Mouse (Mus musculus): ENCODE results near the gene Itga9.

Gene Itga9

DNA sequence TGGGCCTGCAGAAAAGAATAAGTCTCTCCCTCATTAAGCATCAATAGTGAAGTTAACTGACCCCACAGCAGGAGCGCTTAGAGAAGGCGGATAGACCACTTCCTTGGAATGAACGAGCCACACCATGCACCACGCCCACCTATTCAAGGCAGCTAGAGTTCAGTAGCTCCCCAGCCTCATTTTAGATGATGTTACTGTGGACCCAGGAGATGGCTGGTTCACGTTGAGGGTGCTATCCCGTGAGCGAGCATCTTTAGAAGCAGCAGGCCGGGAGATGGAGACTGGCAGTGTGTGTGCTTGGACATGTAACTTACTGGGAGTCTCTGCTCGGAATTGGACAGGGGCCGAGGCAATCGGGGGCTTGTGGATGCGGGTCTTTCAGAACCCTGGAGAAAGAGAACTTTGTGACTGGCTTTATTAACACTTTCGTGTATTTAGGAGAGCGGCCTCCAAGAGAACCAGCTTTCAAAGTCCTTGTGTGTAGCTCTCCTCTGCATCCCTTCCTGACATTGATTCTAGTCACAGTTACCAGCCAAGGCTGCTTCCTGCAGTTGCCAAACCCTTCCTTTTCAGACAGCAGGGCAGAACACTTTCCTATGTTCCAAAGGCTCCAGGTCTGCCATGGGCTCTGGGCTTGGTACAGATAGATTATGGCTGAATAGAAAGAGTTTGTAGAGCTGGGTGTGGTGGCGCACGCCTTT lies 1.4 kb downstream of the Itga9 start:
- DNase-seq, result no peak

DNA sequence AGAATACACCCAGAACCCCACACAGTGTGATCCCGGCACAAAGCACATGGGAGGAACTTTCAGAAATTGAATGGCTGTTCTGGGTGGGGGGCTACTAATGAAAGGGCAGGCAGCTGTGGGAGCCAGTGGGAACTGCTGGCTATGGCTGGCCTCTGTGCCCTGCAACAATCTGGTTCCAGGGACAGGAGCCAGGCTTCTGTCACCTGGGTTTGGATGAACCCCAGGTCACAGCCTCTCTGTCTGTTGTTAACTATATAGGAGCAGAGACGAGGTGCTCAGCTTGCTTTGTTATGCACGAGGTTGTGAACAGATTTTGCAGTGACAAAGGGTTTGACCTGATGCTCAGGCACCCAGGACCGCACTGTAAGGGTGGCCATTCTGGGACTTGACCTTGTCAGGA lies 2.1 kb downstream of the Itga9 start:
- no peak for DNase-seq

DNA sequence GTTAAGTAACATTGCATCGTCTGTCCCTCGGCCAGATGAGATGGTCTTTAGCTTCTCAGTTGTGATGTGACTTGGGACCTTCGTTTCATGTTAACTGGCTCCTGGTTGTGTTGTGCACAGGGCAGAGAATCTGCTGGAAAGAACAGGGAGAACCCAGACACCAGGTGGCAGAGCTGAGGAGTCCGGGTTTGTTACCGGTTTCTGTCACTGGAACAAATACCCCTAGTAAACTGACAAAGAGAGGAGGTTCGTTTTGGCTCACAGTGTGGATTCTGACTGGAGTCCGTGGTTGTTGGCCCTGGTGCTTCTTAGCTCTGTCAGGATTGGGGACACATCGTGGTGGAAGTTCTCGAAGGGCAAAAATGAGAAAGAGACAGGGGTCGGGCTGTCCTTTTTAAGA lies 3.6 kb downstream of the Itga9 start:
- DNase-seq, result no peak

DNA sequence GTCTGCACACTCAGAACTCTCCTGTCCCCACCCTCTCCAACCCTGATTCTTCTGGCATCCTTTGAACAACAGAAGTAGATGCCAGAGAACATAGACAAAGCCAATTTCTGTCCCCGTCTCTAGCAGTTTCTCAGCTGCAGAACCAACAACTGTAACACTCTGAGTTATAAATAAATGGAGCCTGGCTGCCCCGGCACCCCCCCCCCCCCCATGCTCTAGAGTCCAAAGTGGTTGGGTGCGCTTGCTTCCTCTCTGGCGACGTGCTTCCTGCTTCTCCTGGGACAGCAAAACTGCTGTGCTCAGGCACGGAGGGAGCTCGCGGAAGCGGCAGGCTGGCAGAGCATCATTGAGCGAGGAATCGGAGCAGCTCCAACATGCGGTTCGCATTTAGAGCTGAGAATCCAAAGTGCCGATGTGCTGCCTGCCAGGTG lies 4.6 kb downstream of the Itga9 start:
- DNase-seq, result peak; percentile 56

DNA sequence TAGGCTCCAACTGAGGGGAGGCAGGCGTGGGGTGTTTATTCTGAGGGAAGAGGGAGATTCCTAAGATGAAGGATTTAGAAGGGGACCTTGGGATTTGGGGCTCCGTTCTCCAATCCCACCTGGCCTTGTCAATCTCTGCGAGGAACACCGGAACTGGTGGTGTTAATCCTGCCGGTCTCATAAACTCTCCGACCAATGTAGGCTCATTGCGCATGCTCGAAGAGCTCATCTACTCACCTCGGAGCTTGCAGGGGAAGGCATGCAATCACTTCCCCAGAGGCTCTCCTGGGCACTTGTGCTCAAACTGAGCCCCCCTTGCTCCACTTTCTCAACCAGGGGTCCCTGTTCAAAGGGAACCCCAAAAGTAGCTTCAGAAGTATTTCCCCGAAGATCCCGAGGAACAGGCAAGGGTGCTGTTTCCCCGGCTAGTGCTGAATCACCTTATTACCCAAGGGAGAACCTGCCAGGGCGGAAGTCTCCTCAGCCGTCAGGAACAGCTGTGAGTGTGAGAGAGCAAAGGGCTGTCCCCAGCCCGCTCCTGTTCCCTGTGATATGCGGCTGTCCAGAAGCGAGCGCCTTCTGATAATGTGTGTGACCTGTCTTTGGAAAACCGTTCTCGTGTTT lies 5.6 kb downstream of the Itga9 start:
- DNase-seq, result no peak

DNA sequence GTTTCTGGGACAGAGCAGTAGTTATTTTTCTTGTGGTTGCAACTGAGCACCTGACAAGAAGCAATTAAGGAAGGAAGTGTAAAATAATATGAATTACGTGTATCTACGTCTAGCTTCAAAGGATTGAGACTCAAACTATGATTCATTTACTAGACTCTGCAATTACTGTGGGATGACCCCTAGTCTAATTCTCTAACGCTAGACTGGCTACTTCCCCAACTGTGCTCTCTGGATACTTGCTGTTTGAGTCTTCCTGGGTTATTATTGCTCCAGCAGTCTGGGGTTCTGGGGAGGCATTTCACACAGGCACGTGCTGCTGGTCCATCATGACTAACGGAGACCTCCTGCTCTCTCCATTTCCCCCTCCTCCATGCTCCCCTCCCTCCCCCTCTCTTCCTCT lies 10.7 kb downstream of the Itga9 start:
- DNase-seq, result no peak

DNA sequence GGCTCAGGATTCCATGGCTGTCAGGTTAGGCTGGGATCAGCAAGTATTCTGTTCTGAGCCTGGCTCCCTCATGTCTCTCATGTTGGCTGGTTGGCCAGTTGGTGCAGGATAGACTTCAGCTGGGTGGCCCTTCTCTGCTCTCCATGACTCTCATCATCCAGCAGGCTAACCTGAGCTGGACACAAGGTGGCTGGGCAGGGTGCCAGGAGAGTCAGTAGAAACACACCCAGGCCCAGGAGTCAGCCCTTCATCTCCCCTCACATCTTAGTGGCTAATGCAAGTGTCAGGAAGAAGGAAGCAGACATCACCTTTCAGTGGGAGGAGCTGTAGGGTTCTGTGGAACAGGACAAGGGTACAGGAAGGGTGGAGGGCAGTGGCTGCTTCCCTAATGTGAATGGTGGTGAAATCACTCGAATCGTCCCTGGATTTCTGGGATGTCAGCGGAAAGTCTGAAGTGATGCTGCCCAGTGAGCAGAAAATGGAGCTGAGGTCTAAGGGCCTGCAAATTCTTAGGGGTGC lies 12.3 kb downstream of the Itga9 start:
- no peak for DNase-seq

DNA sequence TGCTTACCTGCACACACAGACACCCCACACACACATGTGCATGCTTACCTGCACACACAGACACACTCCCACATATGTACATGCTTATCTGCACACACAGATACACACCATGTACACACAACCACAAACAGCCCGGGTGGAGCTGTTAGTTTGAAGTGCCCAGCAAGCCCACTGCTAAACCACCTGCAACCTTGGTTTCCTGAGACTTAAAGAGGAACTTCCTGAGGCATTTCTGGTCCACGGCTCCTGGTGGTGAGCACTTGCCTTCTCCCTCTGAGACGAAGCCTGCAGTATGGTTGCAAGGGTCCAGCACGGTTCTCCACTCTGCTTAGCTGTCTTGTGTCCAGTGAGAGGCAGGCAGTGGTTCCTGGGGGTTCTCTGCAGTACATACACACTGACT lies 14.3 kb downstream of the Itga9 start:
- no peak for DNase-seq

DNA sequence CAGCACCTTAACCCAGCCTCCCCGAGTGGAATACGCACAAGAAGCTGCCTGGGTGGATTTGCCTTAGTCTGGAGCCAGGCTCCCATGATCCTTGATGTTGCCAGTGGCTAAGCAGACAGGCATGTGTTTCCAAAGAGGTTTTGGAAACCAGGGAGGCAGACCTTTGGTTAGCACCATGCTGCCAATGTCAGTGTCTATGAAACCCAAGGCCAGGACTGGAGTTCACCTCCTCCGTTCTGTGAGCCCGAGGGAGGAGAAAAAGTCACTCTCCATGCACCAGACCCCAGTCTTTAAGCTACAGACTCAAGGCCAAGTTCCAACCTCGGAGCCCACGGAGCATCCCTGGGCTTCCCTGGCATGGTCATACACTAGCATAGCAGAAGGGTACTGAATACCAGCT lies 15.2 kb downstream of the Itga9 start:
- DNase-seq, result no peak

DNA sequence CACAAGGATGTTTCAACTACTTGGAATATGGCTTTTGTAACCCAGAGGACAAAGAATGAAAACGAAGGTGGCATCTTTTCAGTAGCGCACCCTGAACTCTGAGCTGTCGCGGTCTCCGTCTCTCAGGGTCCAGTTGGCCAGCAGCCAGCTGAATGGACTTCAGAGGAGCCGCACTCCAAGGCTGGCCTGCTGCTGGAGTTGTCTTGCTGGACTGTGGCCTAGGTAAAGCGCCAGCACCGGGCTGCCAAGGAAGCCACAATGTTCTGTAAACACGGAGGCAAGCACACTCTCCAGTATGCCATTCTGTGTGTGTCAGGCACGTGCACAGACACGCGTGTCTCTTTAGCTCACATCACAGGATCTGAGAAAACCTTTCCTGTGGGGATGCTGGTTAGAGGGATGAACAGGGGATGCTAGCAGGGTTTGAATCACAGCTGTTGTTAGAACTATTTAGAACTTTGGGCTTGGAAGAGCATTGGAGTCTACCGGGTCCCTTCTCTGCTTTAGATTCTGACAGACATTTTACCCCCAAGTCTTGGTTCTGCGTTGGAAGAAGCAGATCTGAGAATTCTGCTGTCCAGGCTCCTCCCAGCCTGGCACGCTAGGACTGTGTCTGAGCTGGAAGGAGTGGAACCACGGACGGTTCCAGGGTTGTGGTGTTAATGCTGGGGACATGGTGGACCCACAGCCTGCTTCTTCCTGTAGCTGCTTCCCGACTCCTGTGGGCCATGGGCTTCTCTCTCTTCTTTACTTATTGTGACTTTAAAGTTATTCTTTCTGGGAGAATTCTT lies 16.1 kb downstream of the Itga9 start:
- DNase-seq, result peak; percentile 79

DNA sequence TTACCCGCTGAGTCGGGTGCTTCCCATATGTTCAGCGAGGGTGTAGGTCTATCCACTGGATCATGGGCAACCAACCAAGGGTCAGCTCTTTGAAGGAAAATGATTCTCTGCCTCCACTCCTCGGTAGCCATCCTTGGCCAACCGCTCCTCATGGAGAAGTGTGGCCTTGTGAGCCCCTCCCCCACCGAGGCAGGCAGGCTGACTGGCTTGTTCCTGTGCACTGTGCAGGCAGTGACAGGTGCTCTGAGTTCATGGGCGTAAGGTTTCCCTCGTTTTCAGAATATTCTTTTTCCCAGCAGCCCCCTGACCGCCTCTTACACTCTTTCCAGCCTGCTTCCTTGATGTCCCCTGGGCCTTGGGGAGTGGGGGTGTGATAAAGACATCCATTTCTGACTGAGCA lies 17.0 kb downstream of the Itga9 start:
- no peak for DNase-seq

DNA sequence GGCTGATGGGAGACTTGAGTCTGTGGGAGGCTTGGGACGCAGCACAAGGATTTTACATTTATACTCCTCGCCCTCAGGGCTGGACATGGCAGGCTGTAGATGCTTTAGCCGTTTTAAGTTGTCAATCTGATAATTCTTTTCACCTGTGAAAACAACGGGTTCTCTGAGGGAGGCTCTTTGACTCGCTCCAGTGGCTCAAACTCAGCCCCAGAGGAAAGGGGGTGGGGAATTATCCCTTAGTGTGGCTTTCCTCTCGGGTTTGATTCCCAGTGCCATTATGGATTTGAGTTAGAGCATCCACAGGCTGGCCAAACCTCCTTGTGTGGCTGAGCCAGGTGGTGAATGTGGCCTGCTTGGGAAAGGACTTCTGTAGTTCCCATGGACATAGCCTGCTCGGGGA lies 17.7 kb downstream of the Itga9 start:
- no peak for DNase-seq

DNA sequence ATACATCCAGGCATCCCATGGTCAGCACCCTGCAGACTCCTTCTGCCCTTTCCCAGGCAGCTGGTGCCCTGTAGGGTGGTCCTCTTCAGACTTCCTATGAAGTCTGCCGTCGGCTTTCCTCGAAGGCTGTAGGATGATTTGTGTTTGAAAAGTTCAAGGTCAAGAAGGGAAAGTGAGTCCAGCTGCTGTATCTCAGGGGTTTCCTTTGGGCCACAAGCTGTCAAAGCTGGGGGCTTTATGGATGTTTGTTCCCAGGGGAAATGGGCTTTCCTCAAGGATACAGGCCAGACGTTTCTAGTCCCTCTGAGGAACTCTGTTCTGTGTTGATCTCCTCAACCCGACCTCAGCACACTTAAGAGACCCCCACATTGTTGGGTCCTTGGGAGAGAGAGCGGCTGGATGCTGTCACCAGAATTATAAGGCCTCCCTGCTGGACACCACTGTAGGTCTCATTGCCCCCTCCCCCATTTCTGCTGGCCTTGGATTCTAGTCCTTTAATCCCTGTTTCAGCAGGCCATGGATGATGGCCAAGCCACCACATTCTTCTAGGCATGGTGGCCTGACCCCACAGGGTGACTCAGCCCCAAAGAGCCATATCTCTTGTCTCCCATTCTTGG lies 23.4 kb downstream of the Itga9 start:
- DNase-seq, result peak; percentile 66

DNA sequence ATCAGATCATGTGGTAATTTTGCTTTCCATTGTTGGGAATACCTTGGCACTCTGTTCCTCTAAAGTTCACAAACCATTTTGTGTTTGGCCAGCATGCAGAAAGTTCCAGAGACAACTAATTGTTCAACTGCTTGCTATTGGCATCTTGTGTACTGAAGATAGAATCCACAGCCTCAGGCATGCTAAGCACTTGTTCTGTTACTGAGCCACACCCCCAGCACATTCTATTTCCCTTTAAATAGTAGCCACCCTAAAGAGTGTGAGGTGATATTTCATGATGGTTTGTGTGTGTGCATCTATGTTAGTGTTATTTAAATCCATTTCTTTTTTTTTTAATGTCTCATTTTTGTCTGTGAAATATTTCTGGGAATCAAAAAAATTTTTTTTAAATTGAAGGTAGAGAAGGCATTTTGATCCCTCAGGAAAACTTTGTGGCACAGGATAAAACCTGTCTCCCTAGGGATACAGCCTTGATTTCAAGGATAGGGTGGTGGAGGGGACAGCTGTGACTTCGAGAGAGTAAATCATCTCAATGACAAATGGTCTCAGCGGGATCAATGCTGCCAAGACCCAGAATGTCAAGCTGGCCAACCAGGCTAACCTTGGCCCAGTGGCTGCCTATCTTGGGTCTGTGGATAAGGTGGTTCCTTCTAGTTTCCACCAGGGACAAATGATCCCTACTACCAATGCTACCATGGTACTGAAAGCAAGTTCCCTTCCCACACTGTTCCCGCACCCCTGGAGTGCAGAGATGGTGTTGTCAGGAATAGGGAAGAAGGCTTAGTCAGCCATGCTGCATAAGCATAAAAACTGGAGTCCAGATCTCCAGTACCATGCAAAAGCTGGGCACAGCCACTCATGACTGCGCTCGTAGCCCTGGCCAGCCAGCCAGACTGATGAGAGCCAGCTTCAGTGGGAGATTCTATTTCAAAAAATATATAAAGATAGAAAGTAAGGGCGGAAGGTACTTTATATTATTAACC lies 25.6 kb downstream of the Itga9 start:
- no peak for DNase-seq

DNA sequence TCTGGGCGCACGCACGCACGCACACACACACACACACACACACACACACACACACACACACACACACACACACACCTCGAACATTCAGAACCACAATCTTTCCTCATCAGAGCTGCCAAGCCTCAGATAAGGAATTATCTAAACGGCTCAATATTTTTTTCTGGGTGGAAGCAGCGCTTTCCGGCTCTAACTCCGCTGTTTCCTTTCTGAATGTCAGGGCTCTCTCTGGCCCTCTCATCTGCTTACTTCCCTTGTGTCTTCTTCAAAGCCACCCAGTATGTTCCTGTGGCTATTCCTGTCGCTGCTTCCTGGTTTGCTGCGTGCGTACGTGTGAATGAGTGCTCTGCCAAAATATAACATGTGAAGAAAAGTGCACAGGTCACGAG lies 26.3 kb downstream of the Itga9 start:
- DNase-seq, result peak; percentile 52

DNA sequence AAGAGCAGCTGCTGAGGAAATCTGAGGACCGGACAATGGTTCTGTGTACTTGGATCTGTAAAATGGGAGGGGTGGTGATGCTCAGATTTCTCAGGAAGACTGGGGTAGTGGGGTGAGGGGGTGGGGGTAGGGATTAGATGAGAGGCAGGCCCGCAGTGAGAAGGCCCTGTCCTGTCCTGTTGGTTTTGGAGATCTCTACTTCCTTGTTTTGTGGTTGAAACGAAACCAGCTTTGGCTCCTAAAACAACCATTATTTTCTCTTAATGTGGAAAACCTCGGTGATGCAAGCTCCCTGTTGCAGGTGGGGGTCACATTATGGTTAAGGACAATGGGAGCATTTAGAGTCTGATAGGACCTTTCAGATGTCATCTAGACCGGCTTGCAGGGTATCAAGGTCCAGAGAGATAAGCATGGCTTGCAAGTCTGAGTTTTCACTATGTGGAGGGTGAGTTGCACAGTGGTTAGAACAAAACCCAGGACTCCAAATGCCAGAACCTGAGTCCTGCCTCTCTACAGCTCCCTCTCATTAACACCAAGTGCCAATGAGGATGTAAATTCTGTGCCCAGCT lies 32.2 kb downstream of the Itga9 start:
- no peak for DNase-seq

DNA sequence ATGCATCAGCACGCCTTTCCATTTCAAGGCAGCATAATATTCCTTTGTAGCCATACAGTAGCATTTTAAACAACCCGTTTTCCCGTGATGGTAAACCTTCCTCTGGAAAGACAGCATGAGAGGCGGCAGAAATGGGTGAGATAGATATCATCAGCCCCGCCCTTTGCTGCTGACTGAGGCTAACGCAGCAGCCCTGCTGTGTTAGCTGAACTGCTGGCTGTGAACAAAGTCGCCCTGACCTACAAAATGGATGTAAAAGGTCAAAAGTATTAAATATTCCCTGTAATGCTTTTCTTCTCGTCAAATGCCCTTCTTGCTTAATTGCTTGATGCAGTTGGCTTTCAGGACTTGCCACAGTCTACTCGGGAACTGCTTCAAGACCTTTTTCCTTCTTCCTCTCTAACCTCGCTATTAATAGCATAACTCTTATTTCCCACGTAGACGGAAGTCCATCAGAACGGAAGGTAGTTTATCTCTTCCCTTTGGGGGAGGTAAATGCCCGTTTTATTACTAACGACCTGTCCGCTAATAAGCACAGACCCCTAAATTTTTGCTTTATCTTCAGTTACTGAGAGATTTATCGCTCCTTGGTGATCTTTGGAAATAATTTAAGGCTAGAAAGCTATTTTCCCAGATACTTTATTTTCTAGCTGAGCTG lies 39.3 kb downstream of the Itga9 start:
- DNase-seq, result no peak

DNA sequence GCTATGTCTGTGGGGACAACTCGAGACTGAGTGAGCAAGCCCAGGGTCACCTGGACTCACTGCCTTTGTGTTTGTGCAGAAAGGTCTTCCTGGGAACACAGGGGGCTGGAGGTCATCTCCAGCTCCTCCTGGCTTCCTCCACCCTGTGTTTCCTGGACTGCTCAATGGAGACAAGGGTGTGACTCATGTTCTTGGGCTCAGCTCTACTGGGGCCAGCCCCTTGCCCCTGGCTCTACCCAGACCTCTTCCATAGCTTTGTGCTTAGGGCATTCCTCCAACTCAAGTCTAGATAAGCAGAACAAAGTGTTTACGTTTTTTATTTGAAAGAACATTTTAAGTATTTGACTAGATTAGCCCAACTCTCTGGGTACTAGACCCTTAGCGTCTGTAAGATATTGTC lies 41.0 kb downstream of the Itga9 start:
- no peak for DNase-seq

DNA sequence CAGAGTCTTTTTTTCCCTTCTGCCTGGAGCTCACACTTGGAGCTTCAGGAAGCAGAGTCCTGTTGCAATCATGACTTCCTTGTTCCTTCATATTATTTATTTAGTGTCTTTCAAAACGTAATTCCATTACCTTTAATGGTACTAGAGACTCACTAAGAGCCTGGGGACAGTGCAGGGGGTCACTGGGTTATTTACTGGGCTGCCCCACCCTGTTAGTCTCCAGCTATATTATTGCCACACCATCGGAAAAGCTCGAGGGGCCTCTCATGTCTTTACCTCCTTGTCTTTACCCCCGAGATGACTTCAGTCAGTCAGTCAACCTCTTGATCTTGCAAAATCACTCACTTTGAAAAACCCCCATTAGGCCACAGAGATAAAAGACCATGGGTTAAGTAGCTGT lies 44.5 kb downstream of the Itga9 start:
- no peak for DNase-seq

DNA sequence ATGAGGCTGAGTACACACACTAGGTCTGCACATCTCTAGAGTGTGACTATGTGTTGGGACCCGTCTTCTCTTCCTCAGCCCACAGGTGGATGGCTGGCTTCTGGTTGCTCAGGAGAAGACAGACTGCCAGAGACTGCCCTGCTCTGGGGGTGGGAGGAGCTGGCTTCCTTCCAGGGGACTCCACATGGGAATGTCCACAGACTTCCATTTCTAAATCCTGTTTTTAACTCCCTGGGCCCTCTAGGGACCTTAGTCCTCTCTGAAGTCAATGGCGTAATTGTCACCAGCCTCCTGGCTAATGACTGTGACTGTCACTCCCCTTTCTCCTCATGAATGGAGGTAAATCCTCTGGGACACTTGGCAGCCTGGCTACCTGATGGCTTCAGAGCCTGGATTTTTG lies 45.4 kb downstream of the Itga9 start:
- DNase-seq, result no peak

DNA sequence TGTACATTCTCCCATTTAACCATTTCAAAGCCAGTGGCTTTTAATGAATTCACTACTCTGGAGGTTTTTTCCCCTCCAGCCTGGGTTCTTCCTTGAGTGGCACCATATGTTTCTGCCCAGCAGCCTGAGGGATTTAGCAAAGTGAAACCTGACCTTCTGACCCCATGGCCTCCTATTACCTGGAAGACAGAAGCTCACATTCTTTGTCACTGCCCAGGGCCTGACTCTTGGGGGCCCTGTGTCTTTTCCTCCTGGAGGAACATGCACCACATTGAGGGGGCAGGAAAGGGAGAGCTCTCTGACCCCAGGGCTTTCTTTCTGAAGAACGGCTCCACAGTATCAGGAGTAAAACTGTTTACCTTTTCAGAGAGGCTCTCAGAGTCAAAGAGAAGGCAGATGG lies 46.9 kb downstream of the Itga9 start:
- DNase-seq, result no peak
